Comparison of ENCODE assay signal across 8 mouse cellular contexts in genomic region chr17:46557321-46557720, GRCm38 (mm10). TPM values are rescaled to one million over a fixed set of nuclear protein-coding genes. Genes with fewer than 3 reads are reported as not detected.
DNase-seq lines count a peak whose midpoint lies in the region; ATAC-seq and TF ChIP-seq lines count a peak whose summit lies in the region.
"Not testable (repeated sequence)": the region's sequence is repeated elsewhere in the genome, so short reads cannot be mapped to it uniquely, and the experiment has no call there.

No protein-coding gene starts in this region.

- H3K9ac ChIP-seq in embryonic facial prominence, embryonic 11.5 days (replicated peaks; ENCODE audit: low read length): peak overlapping the region; percentile 74
- H3K9ac ChIP-seq in forebrain, embryonic 13.5 days; heart, embryonic 15.5 days; intestine, embryonic 15.5 days; limb, embryonic 12.5 days (replicated peaks); lung, embryonic 14.5 days: not testable (repeated sequence)
- H3K9ac ChIP-seq in midbrain, embryonic 14.5 days (replicated peaks; ENCODE audit: low read length): peak overlapping the region; percentile 30; the same call in 1 of the 2 replicates
- 0 out of 2 replicates have a peak overlapping the region, but pooled peaks have one; percentile 70 for H3K9ac ChIP-seq in stomach, embryonic 16.5 days (ENCODE audit: low read length)

- peaks cover 12% of the 10 kb centered on the region for H3K4me1 ChIP-seq in embryonic facial prominence, embryonic 11.5 days (ENCODE audit: control insufficient read depth, insufficient read depth, low read length)
- peaks cover 33% of the 10 kb centered on the region for H3K4me1 ChIP-seq in forebrain, embryonic 13.5 days
- H3K4me1 ChIP-seq in heart, embryonic 15.5 days (replicated peaks): peaks cover 26% of the 10 kb centered on the region
- peaks cover 26% of the 10 kb centered on the region for H3K4me1 ChIP-seq in intestine, embryonic 15.5 days (replicated peaks)
- H3K4me1 ChIP-seq in limb, embryonic 12.5 days (replicated peaks): peaks cover 36% of the 10 kb centered on the region
- H3K4me1 ChIP-seq in lung, embryonic 14.5 days (ENCODE audit: insufficient read depth): peaks cover 20% of the 10 kb centered on the region
- peaks cover 27% of the 10 kb centered on the region for H3K4me1 ChIP-seq in midbrain, embryonic 14.5 days (ENCODE audit: control insufficient read depth, insufficient read depth, low read length)
- peaks cover 21% of the 10 kb centered on the region for H3K4me1 ChIP-seq in stomach, embryonic 16.5 days (ENCODE audit: control insufficient read depth, insufficient read depth, low read length)

- not testable (repeated sequence) for H3K27ac ChIP-seq in embryonic facial prominence, embryonic 11.5 days (replicated peaks; ENCODE audit: low read depth, low read length); forebrain, embryonic 13.5 days
- H3K27ac ChIP-seq in heart, embryonic 15.5 days: peak overlapping the region; percentile 88
- H3K27ac ChIP-seq in intestine, embryonic 15.5 days: peak overlapping the region; percentile 85
- H3K27ac ChIP-seq in limb, embryonic 12.5 days: peak overlapping the region; percentile 92; the same call in 1 of the 2 replicates
- peak overlapping the region; percentile 89 for H3K27ac ChIP-seq in lung, embryonic 14.5 days (ENCODE audit: low read depth)
- H3K27ac ChIP-seq in midbrain, embryonic 14.5 days (replicated peaks; ENCODE audit: low read depth, low read length): 0 out of 2 replicates have a peak overlapping the region, but pooled peaks have one; percentile 91
- H3K27ac ChIP-seq in stomach, embryonic 16.5 days (ENCODE audit: low read length): peak overlapping the region; percentile 94

- TF ChIP-seq CTCF in lung, embryonic 14.5 days (IDR thresholded peaks at IDR 0.05; ENCODE audit: low read depth): not testable (repeated sequence)

- not testable (repeated sequence) for H3K36me3 ChIP-seq in embryonic facial prominence, embryonic 11.5 days (replicated peaks; ENCODE audit: control insufficient read depth, insufficient read depth, low read depth, low read length); forebrain, embryonic 13.5 days (ENCODE audit: poor library complexity, severe bottlenecking); heart, embryonic 15.5 days; intestine, embryonic 15.5 days; limb, embryonic 12.5 days; lung, embryonic 14.5 days (ENCODE audit: insufficient read depth); midbrain, embryonic 14.5 days (ENCODE audit: control insufficient read depth, insufficient read depth, low read length); stomach, embryonic 16.5 days (ENCODE audit: control insufficient read depth, insufficient read depth, low read length)

- H3K4me2 ChIP-seq in embryonic facial prominence, embryonic 11.5 days (ENCODE audit: low read depth, low read length): peak overlapping the region; percentile 76
- 0 out of 2 replicates have a peak overlapping the region, but pooled peaks have one; percentile 94 for H3K4me2 ChIP-seq in forebrain, embryonic 13.5 days
- peak overlapping the region; percentile 74 for H3K4me2 ChIP-seq in heart, embryonic 15.5 days
- H3K4me2 ChIP-seq in intestine, embryonic 15.5 days (replicated peaks): peak overlapping the region; percentile 68
- H3K4me2 ChIP-seq in limb, embryonic 12.5 days: peak overlapping the region; percentile 93; the same call in 1 of the 2 replicates
- H3K4me2 ChIP-seq in lung, embryonic 14.5 days: peak overlapping the region; percentile 84
- not testable (repeated sequence) for H3K4me2 ChIP-seq in midbrain, embryonic 14.5 days (ENCODE audit: low read length); stomach, embryonic 16.5 days (ENCODE audit: low read depth, low read length)

- H3K9me3 ChIP-seq in embryonic facial prominence, embryonic 11.5 days (replicated peaks; ENCODE audit: control insufficient read depth, low read length); forebrain, embryonic 13.5 days (replicated peaks); heart, embryonic 15.5 days (replicated peaks); intestine, embryonic 15.5 days; limb, embryonic 12.5 days; lung, embryonic 14.5 days (ENCODE audit: low read depth, low read length); midbrain, embryonic 14.5 days (ENCODE audit: control insufficient read depth, low read length); stomach, embryonic 16.5 days (replicated peaks; ENCODE audit: control insufficient read depth, low read length): not testable (repeated sequence)

- DNase-seq in embryonic facial prominence, embryonic 11.5 days (ENCODE audit: low spot score); lung, embryonic 14.5 days; midbrain, embryonic 14.5 days: not testable (repeated sequence)

- not testable (repeated sequence) for ATAC-seq in embryonic facial prominence, embryonic 11.5 days (replicated peaks; ENCODE audit: insufficient number of reproducible peaks, low FRiP score, low TSS enrichment, low read depth); forebrain, embryonic 13.5 days; heart, embryonic 15.5 days (replicated peaks; ENCODE audit: insufficient number of reproducible peaks, insufficient read depth, low FRiP score, low read depth); intestine, embryonic 15.5 days; limb, embryonic 12.5 days (ENCODE audit: insufficient number of reproducible peaks, insufficient read depth, low FRiP score, low TSS enrichment, low read depth); lung, embryonic 14.5 days (ENCODE audit: insufficient read depth); midbrain, embryonic 14.5 days (ENCODE audit: low FRiP score, low TSS enrichment); stomach, embryonic 16.5 days (ENCODE audit: insufficient read depth, low FRiP score)

- not testable (repeated sequence) for H3K27me3 ChIP-seq in embryonic facial prominence, embryonic 11.5 days (ENCODE audit: control insufficient read depth, insufficient read depth, low read length); forebrain, embryonic 13.5 days; heart, embryonic 15.5 days; intestine, embryonic 15.5 days (replicated peaks); limb, embryonic 12.5 days; lung, embryonic 14.5 days (ENCODE audit: insufficient read depth, low read length); midbrain, embryonic 14.5 days (ENCODE audit: control insufficient read depth, insufficient read depth, low read length); stomach, embryonic 16.5 days (ENCODE audit: control insufficient read depth, insufficient read depth, low read length)

- not testable (repeated sequence) for H3K4me3 ChIP-seq in embryonic facial prominence, embryonic 11.5 days (ENCODE audit: low read depth, low read length); forebrain, embryonic 13.5 days; heart, embryonic 15.5 days; intestine, embryonic 15.5 days (replicated peaks); limb, embryonic 12.5 days (replicated peaks); lung, embryonic 14.5 days (ENCODE audit: low read depth, low read length); midbrain, embryonic 14.5 days (replicated peaks; ENCODE audit: low read depth, low read length); stomach, embryonic 16.5 days (replicated peaks; ENCODE audit: low read length)

RNA-seq across cellular contexts. Expression of gene Srf, which starts 1.3 kb away (rescaled TPM):
- 6.4 and 11.1 TPM in 2 replicates for polyA plus RNA-seq in embryonic facial prominence, embryonic 11.5 days (2014; fragmentation: Nextera tagmentation; extraction: Ambion mirVana)
- 4.2 and 4.4 TPM in 2 replicates for polyA plus RNA-seq in forebrain, embryonic 13.5 days (2015; fragmentation: Nextera tagmentation; extraction: Ambion mirVana)
- 8.7 and 14.6 TPM in 2 replicates for polyA plus RNA-seq in heart, embryonic 15.5 days (2015; fragmentation: Nextera tagmentation; extraction: Ambion mirVana)
- 7.6 and 8.9 TPM in 2 replicates for polyA plus RNA-seq in intestine, embryonic 15.5 days (2015; fragmentation: Nextera tagmentation; extraction: Ambion mirVana)
- 11.8 and 12.4 TPM in 2 replicates for polyA plus RNA-seq in limb, embryonic 12.5 days (2016; fragmentation: Nextera tagmentation; extraction: Ambion mirVana)
- polyA plus RNA-seq in lung, embryonic 14.5 days (2014; fragmentation: Nextera tagmentation; extraction: Ambion mirVana): 11.4 and 15.1 TPM in 2 replicates
- polyA plus RNA-seq in midbrain, embryonic 14.5 days (2014; fragmentation: Nextera tagmentation; extraction: Ambion mirVana): 4.2 and 5.9 TPM in 2 replicates
- polyA plus RNA-seq in stomach, embryonic 16.5 days (2015; fragmentation: Nextera tagmentation; extraction: Ambion mirVana): 7.0 and 8.9 TPM in 2 replicates

RNA-seq across cellular contexts. Expression of gene Cul9, which starts 11.1 kb away (rescaled TPM):
- polyA plus RNA-seq in embryonic facial prominence, embryonic 11.5 days (2014; fragmentation: Nextera tagmentation; extraction: Ambion mirVana): 3.5 and 3.7 TPM in 2 replicates
- 9.8 and 12.4 TPM in 2 replicates for polyA plus RNA-seq in forebrain, embryonic 13.5 days (2015; fragmentation: Nextera tagmentation; extraction: Ambion mirVana)
- polyA plus RNA-seq in heart, embryonic 15.5 days (2015; fragmentation: Nextera tagmentation; extraction: Ambion mirVana): 4.6 and 5.5 TPM in 2 replicates
- polyA plus RNA-seq in intestine, embryonic 15.5 days (2015; fragmentation: Nextera tagmentation; extraction: Ambion mirVana): 2.8 and 3.4 TPM in 2 replicates
- polyA plus RNA-seq in limb, embryonic 12.5 days (2016; fragmentation: Nextera tagmentation; extraction: Ambion mirVana): 8.9 and 10.8 TPM in 2 replicates
- polyA plus RNA-seq in lung, embryonic 14.5 days (2014; fragmentation: Nextera tagmentation; extraction: Ambion mirVana): 2.8 and 2.9 TPM in 2 replicates
- 13.6 and 20.6 TPM in 2 replicates for polyA plus RNA-seq in midbrain, embryonic 14.5 days (2014; fragmentation: Nextera tagmentation; extraction: Ambion mirVana)
- polyA plus RNA-seq in stomach, embryonic 16.5 days (2015; fragmentation: Nextera tagmentation; extraction: Ambion mirVana): 3.2 and 4.0 TPM in 2 replicates
